Mouse (Mus musculus): ENCODE results near the gene Cdh23. TPM values are rescaled to one million over a fixed set of nuclear protein-coding genes. Genes with fewer than 3 reads are reported as not detected.

The Cdh23 gene
- polyA plus RNA-seq, 1 experiment from 2014 or later, result 0.53 TPM

- Histone ChIP-seq H3K27me3 (ENCODE audit: control insufficient read depth, insufficient read depth, low read length) (peaks cover 22% of the 10 kb centered on the region), H3K9me3 (replicated peaks; ENCODE audit: control insufficient read depth, low read length) (no peaks in the 10 kb centered on the region), H3K27ac (ENCODE audit: low read length) (no peak overlapping the region), H3K9ac (ENCODE audit: low read length) (no peak overlapping the region), H3K4me3 (replicated peaks; ENCODE audit: low read length) (no peak overlapping the region), H3K4me1 (ENCODE audit: control insufficient read depth, insufficient read depth, low read length) (peaks cover 1% of the 10 kb centered on the region), H3K36me3 (ENCODE audit: control insufficient read depth, insufficient read depth, low read length) (no peaks in the 10 kb centered on the region), H3K4me2 (ENCODE audit: low read depth, low read length) (no peak overlapping the region)
- WGBS, result 70% methylated on average over 20 of the region's 20 CpGs
- ATAC-seq (ENCODE audit: insufficient read depth, low FRiP score), result no peak
Measured at GRCm38 (mm10) chr10:60691671-60692390, 4.5 kb downstream of the Cdh23 start.

GRCm38 (mm10) chr10:60690960-60691359 lies 5.3 kb downstream of the Cdh23 start:
- Histone ChIP-seq H3K27me3 (ENCODE audit: control insufficient read depth, insufficient read depth, low read length) (peaks cover 31% of the 10 kb centered on the region), H3K4me3 (replicated peaks; ENCODE audit: low read length) (no peak overlapping the region), H3K9ac (ENCODE audit: low read length) (no peak overlapping the region), H3K36me3 (ENCODE audit: control insufficient read depth, insufficient read depth, low read length) (no peaks in the 10 kb centered on the region), H3K4me2 (ENCODE audit: low read depth, low read length) (no peak overlapping the region), H3K27ac (ENCODE audit: low read length) (no peak overlapping the region), H3K9me3 (replicated peaks; ENCODE audit: control insufficient read depth, low read length) (no peaks in the 10 kb centered on the region), H3K4me1 (ENCODE audit: control insufficient read depth, insufficient read depth, low read length) (peaks cover 10% of the 10 kb centered on the region)
- WGBS, result 49% methylated on average over 6 of the region's 6 CpGs
- ATAC-seq (ENCODE audit: insufficient read depth, low FRiP score), result no peak

- H3K4me1 ChIP-seq (ENCODE audit: control insufficient read depth, insufficient read depth, low read length), result peaks cover 12% of the 10 kb centered on the region
- no peak overlapping the region for H3K9ac ChIP-seq (ENCODE audit: low read length)
- ATAC-seq (ENCODE audit: insufficient read depth, low FRiP score), result no peak
- 70% methylated on average over 4 of the region's 4 CpGs for WGBS
- no peaks in the 10 kb centered on the region for H3K9me3 ChIP-seq (replicated peaks; ENCODE audit: control insufficient read depth, low read length)
- H3K36me3 ChIP-seq (ENCODE audit: control insufficient read depth, insufficient read depth, low read length), result no peaks in the 10 kb centered on the region
- H3K4me3 ChIP-seq (replicated peaks; ENCODE audit: low read length), result no peak overlapping the region
- no peak overlapping the region for H3K27ac ChIP-seq (ENCODE audit: low read length)
- peaks cover 45% of the 10 kb centered on the region for H3K27me3 ChIP-seq (ENCODE audit: control insufficient read depth, insufficient read depth, low read length)
- H3K4me2 ChIP-seq (ENCODE audit: low read depth, low read length), result no peak overlapping the region
Measured at GRCm38 (mm10) chr10:60689396-60689795, 6.9 kb downstream of the Cdh23 start.

GRCm38 (mm10) chr10:60687011-60687776 lies 9.1 kb downstream of the Cdh23 start:
- H3K36me3 ChIP-seq (ENCODE audit: control insufficient read depth, insufficient read depth, low read length), result no peaks in the 10 kb centered on the region
- H3K9ac ChIP-seq (ENCODE audit: low read length), result peak overlapping the region; percentile 72
- WGBS, result under 1% methylated on average over 76 of the region's 76 CpGs
- H3K27ac ChIP-seq (ENCODE audit: low read length), result no peak overlapping the region
- peak overlapping the region; percentile 100 for H3K4me2 ChIP-seq (ENCODE audit: low read depth, low read length)
- peak; percentile 75 for ATAC-seq (ENCODE audit: insufficient read depth, low FRiP score)
- H3K9me3 ChIP-seq (replicated peaks; ENCODE audit: control insufficient read depth, low read length), result no peaks in the 10 kb centered on the region
- H3K27me3 ChIP-seq (ENCODE audit: control insufficient read depth, insufficient read depth, low read length), result peaks cover 48% of the 10 kb centered on the region
- peaks cover 12% of the 10 kb centered on the region for H3K4me1 ChIP-seq (ENCODE audit: control insufficient read depth, insufficient read depth, low read length)
- H3K4me3 ChIP-seq (replicated peaks; ENCODE audit: low read length), result peak overlapping the region; percentile 67

GRCm38 (mm10) chr10:60686641-60686975 lies 9.7 kb downstream of the Cdh23 start:
- peak overlapping the region; percentile 100 for H3K4me2 ChIP-seq (ENCODE audit: low read depth, low read length)
- no peaks in the 10 kb centered on the region for H3K36me3 ChIP-seq (ENCODE audit: control insufficient read depth, insufficient read depth, low read length)
- under 1% methylated on average over 37 of the region's 37 CpGs for WGBS
- ATAC-seq (ENCODE audit: insufficient read depth, low FRiP score), result no peak
- peaks cover 12% of the 10 kb centered on the region for H3K4me1 ChIP-seq (ENCODE audit: control insufficient read depth, insufficient read depth, low read length)
- H3K9ac ChIP-seq (ENCODE audit: low read length), result peak overlapping the region; percentile 72; the same call in 1 of the 2 replicates
- peaks cover 48% of the 10 kb centered on the region for H3K27me3 ChIP-seq (ENCODE audit: control insufficient read depth, insufficient read depth, low read length)
- H3K4me3 ChIP-seq (replicated peaks; ENCODE audit: low read length), result peak overlapping the region; percentile 67
- H3K27ac ChIP-seq (ENCODE audit: low read length), result no peak overlapping the region
- H3K9me3 ChIP-seq (replicated peaks; ENCODE audit: control insufficient read depth, low read length), result no peaks in the 10 kb centered on the region

- 6% methylated on average over 50 of the region's 50 CpGs for WGBS
- ATAC-seq (ENCODE audit: insufficient read depth, low FRiP score), result no peak
- Histone ChIP-seq H3K36me3 (ENCODE audit: control insufficient read depth, insufficient read depth, low read length) (no peaks in the 10 kb centered on the region), H3K4me3 (replicated peaks; ENCODE audit: low read length) (peak overlapping the region; percentile 67), H3K27ac (ENCODE audit: low read length) (no peak overlapping the region), H3K27me3 (ENCODE audit: control insufficient read depth, insufficient read depth, low read length) (peaks cover 48% of the 10 kb centered on the region), H3K4me1 (ENCODE audit: control insufficient read depth, insufficient read depth, low read length) (peaks cover 12% of the 10 kb centered on the region), H3K9me3 (replicated peaks; ENCODE audit: control insufficient read depth, low read length) (no peaks in the 10 kb centered on the region), H3K9ac (ENCODE audit: low read length) (0 out of 2 replicates have a peak overlapping the region, but pooled peaks have one; percentile 36), H3K4me2 (ENCODE audit: low read depth, low read length) (peak overlapping the region; percentile 100)
Measured at GRCm38 (mm10) chr10:60685764-60686640, 10.3 kb downstream of the Cdh23 start.

- Histone ChIP-seq H3K9me3 (replicated peaks; ENCODE audit: control insufficient read depth, low read length) (no peaks in the 10 kb centered on the region), H3K36me3 (ENCODE audit: control insufficient read depth, insufficient read depth, low read length) (no peaks in the 10 kb centered on the region), H3K9ac (ENCODE audit: low read length) (no peak overlapping the region), H3K4me2 (ENCODE audit: low read depth, low read length) (no peak overlapping the region), H3K27me3 (ENCODE audit: control insufficient read depth, insufficient read depth, low read length) (no peaks in the 10 kb centered on the region), H3K4me3 (replicated peaks; ENCODE audit: low read length) (no peak overlapping the region), H3K27ac (ENCODE audit: low read length) (no peak overlapping the region), H3K4me1 (ENCODE audit: control insufficient read depth, insufficient read depth, low read length) (no peaks in the 10 kb centered on the region)
- ATAC-seq (ENCODE audit: insufficient read depth, low FRiP score), result no peak
- 81% methylated on average over 3 of the region's 3 CpGs for WGBS
Measured at GRCm38 (mm10) chr10:60678926-60679325, 17.4 kb downstream of the Cdh23 start.

GRCm38 (mm10) chr10:60677319-60677718 lies 19.0 kb downstream of the Cdh23 start:
- H3K36me3 ChIP-seq (ENCODE audit: control insufficient read depth, insufficient read depth, low read length), result no peaks in the 10 kb centered on the region
- H3K4me2 ChIP-seq (ENCODE audit: low read depth, low read length), result no peak overlapping the region
- H3K27ac ChIP-seq (ENCODE audit: low read length), result no peak overlapping the region
- no peaks in the 10 kb centered on the region for H3K9me3 ChIP-seq (replicated peaks; ENCODE audit: control insufficient read depth, low read length)
- WGBS, result 56% methylated on average over 4 of the region's 4 CpGs
- H3K9ac ChIP-seq (ENCODE audit: low read length), result no peak overlapping the region
- no peaks in the 10 kb centered on the region for H3K4me1 ChIP-seq (ENCODE audit: control insufficient read depth, insufficient read depth, low read length)
- H3K4me3 ChIP-seq (replicated peaks; ENCODE audit: low read length), result no peak overlapping the region
- H3K27me3 ChIP-seq (ENCODE audit: control insufficient read depth, insufficient read depth, low read length), result no peaks in the 10 kb centered on the region
- ATAC-seq (ENCODE audit: insufficient read depth, low FRiP score), result no peak

All from stomach, embryonic 16.5 days (tissue).